Mouse (Mus musculus): ENCODE data around the gene Hdac10. TPM values are rescaled to one million over a fixed set of nuclear protein-coding genes. Genes with fewer than 3 reads are reported as not detected.

Hdac10 gene
- polyA plus RNA-seq (2015; fragmentation: Illumina TruSeq; extraction: RNeasy Lipid Tissue Mini Kit (QIAGEN cat#74804); ENCODE audit: insufficient read depth, low read depth, low replicate concordance) = 20.9 TPM

GRCm38 (mm10) chr15:89128382-89129350 is at the start of gene Hdac10:
Hdac10 (minus strand) TSS chr15:89128700.

DNA sequence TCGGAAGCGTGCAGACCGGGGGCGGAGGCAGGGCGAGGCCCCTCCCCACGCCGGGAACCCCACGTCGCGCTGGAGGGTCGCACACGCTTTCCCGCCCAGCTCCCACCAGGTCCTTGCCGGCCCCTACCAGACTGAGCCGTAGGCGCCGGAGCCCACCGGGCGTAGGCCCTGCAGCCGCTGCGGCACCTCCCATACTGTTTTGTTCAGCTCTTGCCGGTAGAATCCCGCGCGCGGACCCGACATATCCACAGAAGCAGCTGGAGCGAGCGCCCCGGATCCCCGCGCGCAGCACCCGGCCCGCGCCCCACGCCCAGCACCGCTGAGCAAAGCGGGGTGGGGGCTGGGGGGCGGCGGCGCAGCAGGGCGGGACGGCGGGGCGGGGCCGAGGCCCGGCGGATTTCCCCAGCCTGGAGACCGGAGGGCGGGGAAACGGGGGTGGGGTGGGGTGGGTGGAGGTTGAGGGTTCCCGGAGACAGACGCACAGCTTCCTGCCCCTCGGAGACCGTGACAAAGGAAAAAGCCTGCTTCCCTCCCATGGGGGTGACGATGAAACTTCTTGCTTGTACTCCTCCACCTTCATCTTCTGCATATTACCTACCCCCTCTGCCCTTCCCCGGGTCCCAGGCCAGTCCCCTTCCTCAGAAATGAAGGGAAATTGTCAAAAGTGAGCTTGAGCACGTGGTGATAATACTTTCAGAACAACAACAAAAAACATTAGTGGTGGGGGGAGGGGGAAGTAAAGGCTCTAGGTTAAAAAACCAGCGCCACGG is 21.0 kb upstream of the Hdac10 start, which contains the start of gene Mapk11:
Mapk11 (minus strand) TSS at position 358 of the 770 bp plus-strand sequence.

DNA sequence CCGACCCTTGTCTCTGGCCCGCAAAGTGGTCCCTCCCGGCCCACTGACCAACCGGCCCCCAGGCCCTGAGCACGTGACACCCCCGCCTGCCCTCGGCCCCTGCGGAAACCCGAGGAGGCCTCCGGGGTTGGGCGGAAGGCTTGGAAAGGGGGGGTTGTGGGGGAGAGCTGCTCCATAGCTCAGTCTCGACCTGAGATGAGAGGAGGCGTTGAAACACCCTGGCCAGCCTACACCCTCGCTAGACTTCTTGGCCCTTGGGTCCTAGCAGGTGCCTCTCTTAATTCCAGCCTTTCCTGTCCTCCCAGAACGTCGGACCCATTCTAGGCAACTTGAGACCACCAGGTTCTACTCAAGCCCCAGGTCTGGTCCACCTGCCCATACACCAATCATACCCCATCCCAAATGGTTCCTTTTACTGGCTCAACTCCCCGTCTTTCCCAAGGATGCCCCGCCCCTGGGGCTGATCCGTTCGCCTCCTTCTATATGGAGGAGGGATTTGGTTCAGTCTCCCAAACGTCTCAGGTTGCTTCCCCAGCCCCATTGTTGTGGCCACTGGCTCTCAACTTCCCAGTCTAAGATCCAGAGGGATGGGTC is 12.3 kb upstream of the Hdac10 start, which contains the start of gene Mapk12:
Mapk12 (minus strand) TSS at position 45 of the 594 bp plus-strand sequence.

GRCm38 (mm10) chr15:89122649-89123366 is 5.7 kb downstream of the Hdac10 start, which contains the start of gene Tubgcp6:
Tubgcp6 (minus strand) TSS chr15:89123112.

DNA sequence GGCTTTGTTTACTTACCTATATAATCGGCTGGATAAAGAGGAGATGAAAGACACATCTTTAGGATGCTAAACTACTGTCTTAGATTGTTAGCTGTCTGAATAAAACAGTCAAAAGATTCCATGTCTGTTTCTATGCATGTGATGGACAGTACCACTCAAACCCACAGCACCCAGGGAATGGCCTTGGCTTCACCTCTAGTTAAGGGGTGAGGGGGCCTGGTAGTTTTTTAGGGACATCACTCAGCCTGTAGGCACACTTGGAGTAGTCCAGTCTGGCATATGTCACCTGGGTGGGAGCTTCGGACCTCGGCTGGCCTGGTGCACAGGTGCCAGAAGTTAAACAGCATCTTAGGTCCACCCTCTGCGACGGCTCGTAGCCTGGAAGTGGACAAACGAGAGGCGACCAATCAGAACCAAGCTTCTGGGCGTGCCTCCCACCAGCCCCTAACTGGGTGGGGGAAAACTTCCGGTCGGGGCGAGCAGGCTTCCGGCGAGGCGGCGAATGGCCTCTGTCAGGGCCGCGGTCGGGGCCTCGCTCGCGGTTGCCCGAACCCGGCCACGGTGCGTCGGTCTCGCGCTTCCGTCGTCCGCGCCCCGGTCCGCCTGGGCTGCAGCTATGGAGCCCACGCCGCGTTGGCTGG is 39.8 kb downstream of the Hdac10 start, which contains the start of gene Selenoo:
Selenoo (plus strand) TSS at position 478 of the 641 bp plus-strand sequence.

GRCm38 (mm10) chr15:89074613-89075477 is 53.7 kb downstream of the Hdac10 start, which contains the start of gene Trabd:
Trabd (plus strand) TSS chr15:89075124.

Other genes starting within 250 kb of the Hdac10 start
- gene Ttll8, start 174.3 kb downstream of the Hdac10 start, polyA plus RNA-seq (2015; fragmentation: Illumina TruSeq; extraction: RNeasy Lipid Tissue Mini Kit (QIAGEN cat#74804); ENCODE audit: insufficient read depth, low read depth, low replicate concordance) = not detected
- gene Mlc1, start 149.7 kb downstream of the Hdac10 start, polyA plus RNA-seq (2015; fragmentation: Illumina TruSeq; extraction: RNeasy Lipid Tissue Mini Kit (QIAGEN cat#74804); ENCODE audit: insufficient read depth, low read depth, low replicate concordance) = not detected
- not detected for gene Mov10l1, start 145.8 kb downstream of the Hdac10 start, polyA plus RNA-seq (2015; fragmentation: Illumina TruSeq; extraction: RNeasy Lipid Tissue Mini Kit (QIAGEN cat#74804); ENCODE audit: insufficient read depth, low read depth, low replicate concordance)
- 0.24 TPM for gene Panx2, start 69.0 kb downstream of the Hdac10 start, polyA plus RNA-seq (2015; fragmentation: Illumina TruSeq; extraction: RNeasy Lipid Tissue Mini Kit (QIAGEN cat#74804); ENCODE audit: insufficient read depth, low read depth, low replicate concordance)
- 72.7 TPM for gene Trabd, start 53.6 kb downstream of the Hdac10 start, polyA plus RNA-seq (2015; fragmentation: Illumina TruSeq; extraction: RNeasy Lipid Tissue Mini Kit (QIAGEN cat#74804); ENCODE audit: insufficient read depth, low read depth, low replicate concordance)
- gene Selenoo, start 39.6 kb downstream of the Hdac10 start, polyA plus RNA-seq (2015; fragmentation: Illumina TruSeq; extraction: RNeasy Lipid Tissue Mini Kit (QIAGEN cat#74804); ENCODE audit: insufficient read depth, low read depth, low replicate concordance) = 10.0 TPM
- gene Tubgcp6, start 5.6 kb downstream of the Hdac10 start, polyA plus RNA-seq (2015; fragmentation: Illumina TruSeq; extraction: RNeasy Lipid Tissue Mini Kit (QIAGEN cat#74804); ENCODE audit: insufficient read depth, low read depth, low replicate concordance) = 4.2 TPM
- 13.8 TPM for gene Mapk12, start 12.0 kb upstream of the Hdac10 start, polyA plus RNA-seq (2015; fragmentation: Illumina TruSeq; extraction: RNeasy Lipid Tissue Mini Kit (QIAGEN cat#74804); ENCODE audit: insufficient read depth, low read depth, low replicate concordance)
- gene Mapk11, start 20.9 kb upstream of the Hdac10 start, polyA plus RNA-seq (2015; fragmentation: Illumina TruSeq; extraction: RNeasy Lipid Tissue Mini Kit (QIAGEN cat#74804); ENCODE audit: insufficient read depth, low read depth, low replicate concordance) = 2.7 TPM
- gene Plxnb2, start 52.1 kb upstream of the Hdac10 start, polyA plus RNA-seq (2015; fragmentation: Illumina TruSeq; extraction: RNeasy Lipid Tissue Mini Kit (QIAGEN cat#74804); ENCODE audit: insufficient read depth, low read depth, low replicate concordance) = 43.0 TPM
- 6.1 TPM for gene Dennd6b, start 67.8 kb upstream of the Hdac10 start, polyA plus RNA-seq (2015; fragmentation: Illumina TruSeq; extraction: RNeasy Lipid Tissue Mini Kit (QIAGEN cat#74804); ENCODE audit: insufficient read depth, low read depth, low replicate concordance)
- 9.9 TPM for gene Ppp6r2, start 82.9 kb upstream of the Hdac10 start, polyA plus RNA-seq (2015; fragmentation: Illumina TruSeq; extraction: RNeasy Lipid Tissue Mini Kit (QIAGEN cat#74804); ENCODE audit: insufficient read depth, low read depth, low replicate concordance)
- gene Sbf1, start 186.6 kb upstream of the Hdac10 start, polyA plus RNA-seq (2015; fragmentation: Illumina TruSeq; extraction: RNeasy Lipid Tissue Mini Kit (QIAGEN cat#74804); ENCODE audit: insufficient read depth, low read depth, low replicate concordance) = 60.0 TPM
- 5.9 TPM for gene Adm2, start 194.0 kb upstream of the Hdac10 start, polyA plus RNA-seq (2015; fragmentation: Illumina TruSeq; extraction: RNeasy Lipid Tissue Mini Kit (QIAGEN cat#74804); ENCODE audit: insufficient read depth, low read depth, low replicate concordance)
- 1.4 TPM for gene Miox, start 205.7 kb upstream of the Hdac10 start, polyA plus RNA-seq (2015; fragmentation: Illumina TruSeq; extraction: RNeasy Lipid Tissue Mini Kit (QIAGEN cat#74804); ENCODE audit: insufficient read depth, low read depth, low replicate concordance)
- gene Lmf2, start 227.0 kb upstream of the Hdac10 start, polyA plus RNA-seq (2015; fragmentation: Illumina TruSeq; extraction: RNeasy Lipid Tissue Mini Kit (QIAGEN cat#74804); ENCODE audit: insufficient read depth, low read depth, low replicate concordance) = 18.2 TPM
- 17.1 TPM for gene Ncaph2, start 227.0 kb upstream of the Hdac10 start, polyA plus RNA-seq (2015; fragmentation: Illumina TruSeq; extraction: RNeasy Lipid Tissue Mini Kit (QIAGEN cat#74804); ENCODE audit: insufficient read depth, low read depth, low replicate concordance)
- gene Sco2, start 245.1 kb upstream of the Hdac10 start, polyA plus RNA-seq (2015; fragmentation: Illumina TruSeq; extraction: RNeasy Lipid Tissue Mini Kit (QIAGEN cat#74804); ENCODE audit: insufficient read depth, low read depth, low replicate concordance) = 2.7 TPM
- not detected for gene Tymp, start 248.3 kb upstream of the Hdac10 start, polyA plus RNA-seq (2015; fragmentation: Illumina TruSeq; extraction: RNeasy Lipid Tissue Mini Kit (QIAGEN cat#74804); ENCODE audit: insufficient read depth, low read depth, low replicate concordance)